Mouse (Mus musculus) hindbrain, postnatal 0 days (tissue): Measurements from ENCODE around the gene Ctnnbl1. TPM values are rescaled to one million over a fixed set of nuclear protein-coding genes. Genes with fewer than 3 reads are reported as not detected.

Source experiments
- ATAC-seq: fragments of 200-750 bp; cut with Nextera tagmentation; 2 replicates; pipeline ENCODE4 v1.8.0; 2017; ENCODE audit warnings: mild to moderate bottlenecking, moderate TSS enrichment, moderate library complexity
- DNase-seq: peaks from one replicate; pipeline ENCODE4 v3.0.0-alpha.2; 2015; ENCODE audit warnings: low spot score
- H3K27ac ChIP-seq: fragments of 300-500 bp; sonication (generic); 2 replicates; pipeline ENCODE4 v1.5.1; 2014; ENCODE audit warnings: mild to moderate bottlenecking
- H3K27me3 ChIP-seq: fragments of 300-500 bp; sonication (generic); 2 replicates; pipeline ENCODE4 v1.6.1; 2014; ENCODE audit warnings: low read length, mixed read lengths; ENCODE audit not compliant: insufficient read depth
- H3K36me3 ChIP-seq: fragments of 300-500 bp; sonication (generic); 2 replicates; pipeline ENCODE4 v1.6.1; 2014; ENCODE audit warnings: low read length, mixed read lengths; ENCODE audit not compliant: insufficient read depth
- H3K4me1 ChIP-seq: fragments of 300-500 bp; sonication (generic); 2 replicates; pipeline ENCODE4 v1.6.1; 2014; ENCODE audit warnings: antibody characterized with exemption, low read length, mixed read lengths; ENCODE audit not compliant: insufficient read depth
- H3K4me2 ChIP-seq: fragments of 300-500 bp; sonication (generic); 2 replicates; pipeline ENCODE4 v1.6.1; 2014; ENCODE audit warnings: low read depth, mild to moderate bottlenecking, low read length, moderate library complexity, mixed read lengths
- H3K4me3 ChIP-seq: fragments of 300-500 bp; sonication (generic); 2 replicates; pipeline ENCODE4 v1.5.1; 2014; ENCODE audit warnings: low read length
- H3K9ac ChIP-seq: fragments of 300-500 bp; sonication (generic); replicated peaks from 2 replicates; pipeline ENCODE4 v1.6.1; 2014; ENCODE audit warnings: mild to moderate bottlenecking, low read length, moderate library complexity, mixed read lengths
- H3K9me3 ChIP-seq: fragments of 300-500 bp; sonication (generic); 2 replicates; pipeline ENCODE4 v1.6.1; 2016; ENCODE audit warnings: low read length, mixed read lengths
- CTCF ChIP-seq: IDR thresholded peaks from 2 replicates; pipeline ENCODE4 v1.5.1; 2016; ENCODE audit warnings: antibody characterized with exemption, control low read depth, low read depth
- WGBS: fragments of 180-500 bp; shearing (Covaris S2); extraction: QIAGEN DNeasy Blood & Tissue Kit; methylation state at CpG from one replicate; pipeline ENCODE4 v1.1.7; 2014; 5-methylcytosine and 5-hydroxymethylcytosine counted together
- polyA plus RNA-seq: library from polyadenylated mRNA; unstranded; fragments of >200 nt; fragmentation: Nextera tagmentation; extraction: Ambion mirVana; gene quantifications from 2 replicates; pipeline ENCODE4 v1.2.1, GENCODE M21; 2015
- total RNA-seq: library from RNA; depleted of rRNA; stranded (reverse); fragments of >200 nt; gene quantifications from 2 replicates; pipeline ENCODE4 v1.2.3, GENCODE M21; 2014

Gene Ctnnbl1
- total and polyA plus RNA-seq, 2 experiments from 2014 or later, result 30.3 to 45.4 TPM

GRCm38 (mm10) chr2:157807621-157808367, 70.6 kb downstream of the Ctnnbl1 start:
- no peak overlapping the region for H3K4me2 ChIP-seq
- TF ChIP-seq CTCF, result peak; percentile 15; the same call in 1 of the 2 replicates
- DNase-seq (peak; percentile 34), ATAC-seq (peak; percentile 38; the same call in 1 of the 2 replicates)
- H3K36me3 ChIP-seq, result peaks cover 3% of the 10 kb centered on the region; the same call in 1 of the 2 replicates
- no peaks in the 10 kb centered on the region for H3K27me3 ChIP-seq
- no peak overlapping the region for H3K4me3 ChIP-seq
- peak overlapping the region; percentile 45 for H3K27ac ChIP-seq
- peaks cover 19% of the 10 kb centered on the region for H3K4me1 ChIP-seq
- 50% methylated on average over 7 of the region's 7 CpGs for WGBS
- no peaks in the 10 kb centered on the region for H3K9me3 ChIP-seq
- 0 out of 2 replicates have a peak overlapping the region, but pooled peaks have one; percentile 5 for H3K9ac ChIP-seq

- no peak for TF ChIP-seq CTCF
- Histone ChIP-seq H3K27ac (no peak overlapping the region; the same call in 1 of the 2 replicates), H3K27me3 (no peaks in the 10 kb centered on the region), H3K9ac (no peak overlapping the region), H3K36me3 (peaks cover 3% of the 10 kb centered on the region; the same call in 1 of the 2 replicates), H3K4me3 (no peak overlapping the region), H3K9me3 (no peaks in the 10 kb centered on the region), H3K4me2 (no peak overlapping the region), H3K4me1 (peaks cover 18% of the 10 kb centered on the region)
- DNase-seq, result no peak
- 54% methylated on average over 7 of the region's 7 CpGs for WGBS
- peak; percentile 53; the same call in 1 of the 2 replicates for ATAC-seq
Measured at GRCm38 (mm10) chr2:157808368-157808923, 71.2 kb downstream of the Ctnnbl1 start.

GRCm38 (mm10) chr2:157809341-157809740, 72.1 kb downstream of the Ctnnbl1 start:
- WGBS, result 89% methylated on average over 6 of the region's 6 CpGs
- no peaks in the 10 kb centered on the region for H3K27me3 ChIP-seq
- no peak overlapping the region for H3K9ac ChIP-seq
- H3K9me3 ChIP-seq, result no peaks in the 10 kb centered on the region
- H3K4me3 ChIP-seq, result no peak overlapping the region
- no peak for DNase-seq
- ATAC-seq, result no peak
- H3K27ac ChIP-seq, result no peak overlapping the region
- peaks cover 15% of the 10 kb centered on the region for H3K4me1 ChIP-seq
- peaks cover 3% of the 10 kb centered on the region; the same call in 1 of the 2 replicates for H3K36me3 ChIP-seq
- TF ChIP-seq CTCF, result no peak
- no peak overlapping the region for H3K4me2 ChIP-seq

- no peak for ATAC-seq
- peaks cover 3% of the 10 kb centered on the region; the same call in 1 of the 2 replicates for H3K36me3 ChIP-seq
- H3K9ac ChIP-seq, result no peak overlapping the region
- H3K4me1 ChIP-seq, result peaks cover 14% of the 10 kb centered on the region
- no peak overlapping the region for H3K4me2 ChIP-seq
- no peak for TF ChIP-seq CTCF
- no peak overlapping the region for H3K4me3 ChIP-seq
- H3K27me3 ChIP-seq, result no peaks in the 10 kb centered on the region
- no peak overlapping the region for H3K27ac ChIP-seq
- WGBS, result 100% methylated on average over 1 of the region's 1 CpGs
- H3K9me3 ChIP-seq, result no peaks in the 10 kb centered on the region
- no peak for DNase-seq
Measured at GRCm38 (mm10) chr2:157810749-157811148, 73.5 kb downstream of the Ctnnbl1 start.

- no peak overlapping the region for H3K9ac ChIP-seq
- no peak for TF ChIP-seq CTCF
- WGBS, result 91% methylated on average over 4 of the region's 4 CpGs
- H3K36me3 ChIP-seq, result peaks cover 3% of the 10 kb centered on the region; the same call in 1 of the 2 replicates
- no peak overlapping the region for H3K27ac ChIP-seq
- no peak for ATAC-seq
- no peak overlapping the region for H3K4me3 ChIP-seq
- no peaks in the 10 kb centered on the region for H3K9me3 ChIP-seq
- H3K27me3 ChIP-seq, result no peaks in the 10 kb centered on the region
- no peak overlapping the region for H3K4me2 ChIP-seq
- no peak for DNase-seq
- H3K4me1 ChIP-seq, result peaks cover 4% of the 10 kb centered on the region; the same call in 1 of the 2 replicates
Measured at GRCm38 (mm10) chr2:157813121-157813520, 75.9 kb downstream of the Ctnnbl1 start.

GRCm38 (mm10) chr2:157814116-157814964, 77.1 kb downstream of the Ctnnbl1 start:
- Histone ChIP-seq H3K9me3 (no peaks in the 10 kb centered on the region), H3K27ac (no peak overlapping the region), H3K9ac (no peak overlapping the region), H3K4me1 (no peaks in the 10 kb centered on the region), H3K27me3 (no peaks in the 10 kb centered on the region), H3K4me3 (no peak overlapping the region), H3K4me2 (no peak overlapping the region), H3K36me3 (peaks cover 3% of the 10 kb centered on the region; the same call in 1 of the 2 replicates)
- DNase-seq (peak; percentile 23), ATAC-seq (no peak)
- 59% methylated on average over 11 of the region's 11 CpGs for WGBS
- no peak for TF ChIP-seq CTCF
